Mouse (Mus musculus) stomach, adult 2 months (tissue): Measurements from ENCODE around the gene Bahd1. TPM values are rescaled to one million over a fixed set of nuclear protein-coding genes. Genes with fewer than 3 reads are reported as not detected.

ENCODE experiments used
- polyA plus RNA-seq: library from polyadenylated mRNA; depleted of rRNA; stranded (reverse); fragments of >200 nt; gene quantifications from 2 replicates; pipeline ENCODE4 v1.2.3, GENCODE M21; 2012; rRNA removed

Gene Bahd1
- 9.9 and 11.9 TPM in 2 replicates for polyA plus RNA-seq

DNA sequence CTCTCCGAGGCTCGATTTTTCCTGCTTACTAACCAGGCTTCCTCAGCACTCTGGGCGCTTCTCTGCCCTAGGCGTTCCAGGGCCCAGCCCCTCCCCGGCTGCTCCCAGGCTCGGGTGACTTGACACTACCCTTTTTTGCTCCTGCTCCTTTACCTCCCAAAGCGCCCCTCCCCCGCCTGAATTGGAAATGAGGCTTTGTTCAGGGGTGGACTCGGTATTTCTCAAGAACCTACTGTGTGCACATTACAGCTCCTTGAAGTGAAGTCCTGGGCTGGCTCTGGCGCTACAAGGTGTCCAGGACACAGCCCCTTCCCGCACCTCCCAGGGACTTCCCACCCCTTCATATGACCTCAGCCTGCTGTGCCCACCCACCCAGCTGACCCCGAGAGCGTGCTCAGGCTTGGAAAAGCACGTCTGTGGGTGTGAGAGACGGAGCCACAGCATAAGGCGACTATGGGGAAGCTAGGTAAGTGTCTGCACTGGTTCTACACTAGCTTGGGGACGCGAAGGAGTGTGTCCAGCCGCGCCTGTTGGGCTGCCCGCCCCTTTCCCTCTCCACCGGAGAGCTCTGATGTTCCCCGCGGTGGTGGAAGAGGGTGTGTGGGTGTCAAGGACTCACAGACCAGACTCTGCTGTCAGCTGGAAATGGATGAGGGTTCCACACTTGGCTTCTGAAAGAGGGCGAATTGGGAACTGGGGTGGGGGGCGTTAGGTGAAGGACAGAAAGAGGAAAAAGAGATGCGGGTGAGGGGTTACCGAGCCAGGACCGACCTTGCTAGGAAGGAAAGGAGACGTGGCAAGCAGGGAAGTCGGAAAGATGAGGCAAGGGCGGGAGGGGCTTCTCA lies at the start of gene Bahd1:
Gene Bahd1, plus strand, starts transcription at position 397 of the 845 bp plus-strand sequence.

GRCm38 (mm10) chr2:118861454-118862339 lies 38.5 kb upstream of the Bahd1 start, which contains the start of gene Ivd:
Gene Ivd, plus strand, starts transcription at chr2:118861954.

DNA sequence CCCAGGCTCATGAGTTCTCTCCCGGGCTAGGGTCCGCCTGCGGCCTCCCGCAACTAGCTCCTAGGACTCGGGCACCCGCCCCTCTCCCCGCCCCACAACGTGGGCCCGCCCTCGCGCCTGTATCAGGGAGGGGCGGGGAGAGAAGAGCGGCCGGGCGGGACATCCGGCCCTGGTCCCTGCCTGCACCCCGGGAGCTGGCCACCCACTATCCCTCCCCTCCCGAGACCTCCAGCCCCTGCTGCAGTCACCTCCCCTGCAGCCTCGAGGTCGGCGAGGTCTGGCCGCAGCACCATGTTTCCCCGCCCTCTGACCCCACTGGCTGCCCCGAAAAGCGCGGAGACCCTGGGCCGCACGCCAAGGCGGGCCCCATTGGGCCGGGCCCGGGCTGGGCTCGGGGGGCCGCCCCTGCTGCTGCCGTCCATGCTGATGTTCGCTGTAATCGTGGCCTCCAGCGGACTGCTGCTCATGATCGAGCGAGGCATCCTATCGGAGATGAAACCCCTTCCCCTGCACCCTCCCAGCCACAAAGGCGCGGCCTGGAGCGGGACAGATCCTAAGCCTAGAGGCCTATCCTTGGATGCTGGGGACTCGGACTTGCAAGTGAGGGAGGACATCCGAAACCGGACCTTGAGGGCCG lies 26.3 kb downstream of the Bahd1 start, which contains the start of gene Chst14:
Gene Chst14, plus strand, starts transcription at position 136 of the 637 bp plus-strand sequence.

Other genes with a start within 250 kb of the Bahd1 start
- 6.0 and 6.6 TPM in 2 replicates for gene Pak6, start 237.1 kb upstream of the Bahd1 start, polyA plus RNA-seq
- gene Ankrd63, start 196.4 kb upstream of the Bahd1 start, polyA plus RNA-seq = 0.19 and 0.31 TPM in 2 replicates
- 0.98 and 1.3 TPM in 2 replicates for gene Plcb2, start 171.9 kb upstream of the Bahd1 start, polyA plus RNA-seq
- 7.5 and 14.6 TPM in 2 replicates for gene Inafm2, start 154.6 kb upstream of the Bahd1 start, polyA plus RNA-seq
- gene Ccdc9b, start 137.7 kb upstream of the Bahd1 start, polyA plus RNA-seq = 4.7 and 6.0 TPM in 2 replicates
- gene Phgr1, start 127.6 kb upstream of the Bahd1 start, polyA plus RNA-seq = 507 and 624 TPM in 2 replicates
- gene Disp2, start 120.7 kb upstream of the Bahd1 start, polyA plus RNA-seq = 1.5 and 1.9 TPM in 2 replicates
- gene Knstrn, start 86.4 kb upstream of the Bahd1 start, polyA plus RNA-seq = 1.6 TPM in 2 replicates
- 40.4 and 46.1 TPM in 2 replicates for gene Ivd, start 38.4 kb upstream of the Bahd1 start, polyA plus RNA-seq
- 4.3 and 6.2 TPM in 2 replicates for gene Chst14, start 26.1 kb downstream of the Bahd1 start, polyA plus RNA-seq
- gene Ccdc32, start 129.0 kb downstream of the Bahd1 start, polyA plus RNA-seq = 1.2 and 2.2 TPM in 2 replicates
- 0.45 and 1.2 TPM in 2 replicates for gene Rpusd2, start 134.4 kb downstream of the Bahd1 start, polyA plus RNA-seq
- gene Knl1, start 146.7 kb downstream of the Bahd1 start, polyA plus RNA-seq = 0.04 TPM in 2 replicates
- 1.2 and 1.9 TPM in 2 replicates for gene Rad51, start 212.4 kb downstream of the Bahd1 start, polyA plus RNA-seq